ENCODE assay signal across 8 mouse cellular contexts in the genomic region with DNA sequence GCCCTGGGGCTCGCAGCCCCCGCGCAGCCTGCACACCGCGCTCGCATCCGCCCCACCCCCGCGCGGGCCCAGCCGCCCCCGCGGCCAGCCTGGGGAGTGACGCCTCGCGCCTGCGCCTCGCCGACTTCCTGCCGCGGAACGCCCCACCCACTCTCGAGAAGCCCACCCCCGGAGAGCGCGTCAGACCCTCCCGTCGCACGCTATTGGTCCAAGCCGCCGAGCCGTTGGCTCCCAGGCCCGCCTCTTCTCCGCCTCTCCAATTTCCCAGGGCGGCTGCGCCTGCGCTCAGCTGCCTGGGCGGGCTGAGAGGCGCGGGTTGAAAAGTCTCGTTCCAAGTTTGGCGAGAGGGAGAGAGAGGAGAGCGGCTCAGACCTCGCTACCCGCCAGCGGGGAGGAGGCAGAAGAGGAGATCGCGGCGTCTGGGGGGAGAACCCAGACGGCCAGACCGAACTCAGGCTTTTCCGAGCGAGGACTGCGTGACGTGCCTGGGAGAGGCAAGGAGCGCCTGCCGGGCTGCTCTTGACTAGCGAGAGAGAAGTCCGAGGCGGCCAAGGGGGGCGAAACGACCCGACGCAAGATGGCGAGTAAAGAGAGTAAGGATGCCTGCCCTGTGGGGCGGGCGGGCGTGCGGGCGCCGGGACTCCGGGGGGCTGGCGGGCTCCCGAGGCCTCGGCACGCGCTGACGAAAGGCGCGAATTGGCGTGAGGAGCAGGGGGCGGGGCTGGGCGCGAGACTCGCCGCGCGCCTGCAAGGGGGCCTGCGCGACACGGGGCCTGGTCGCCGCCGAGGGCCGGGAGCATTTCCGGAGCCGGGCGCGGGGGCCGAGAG. TPM values are rescaled to one million over a fixed set of nuclear protein-coding genes. Genes with fewer than 3 reads are reported as not detected.
A peak's percentile ranks its signal among the peaks of the same experiment; 100 is the strongest.
DNase-seq lines count a peak whose midpoint lies in the region; ATAC-seq and TF ChIP-seq lines count a peak whose summit lies in the region.

A gene (plus strand): TSS at position 288 of the 828 bp plus-strand sequence.

- DNase-seq in B cell, adult 2 months: peak; percentile 90 to 91
- DNase-seq in brain, adult 2 months (ENCODE audit: low read depth, low spot score): peak; percentile 97
- peak; percentile 95 for DNase-seq in kidney, postnatal 0 days (ENCODE audit: low spot score)
- DNase-seq in liver, embryonic 11.5 days (ENCODE audit: low spot score): peak; percentile 86
- peak; percentile 93 for DNase-seq in naive thymus-derived CD4-positive, alpha-beta T cell, adult 2 months (ENCODE audit: low read depth)

- no peaks in the 10 kb centered on the region for H3K4me1 ChIP-seq in heart, embryonic 11.5 days (ENCODE audit: control insufficient read depth, insufficient read depth, low read length)
- no peaks in the 10 kb centered on the region for H3K4me1 ChIP-seq in kidney, postnatal 0 days (replicated peaks; ENCODE audit: insufficient read depth, low read length)
- H3K4me1 ChIP-seq in liver, embryonic 11.5 days (replicated peaks; ENCODE audit: control insufficient read depth, insufficient read depth, low read length): peaks cover 7% of the 10 kb centered on the region; the same call in 1 of the 2 replicates
- H3K4me1 ChIP-seq in stomach, embryonic 14.5 days (ENCODE audit: control insufficient read depth, insufficient read depth, low read length): no peaks in the 10 kb centered on the region

- peak; percentile 99 for ATAC-seq in erythroblast, adult 5-6 weeks (replicated peaks; ENCODE audit: low FRiP score, poor library complexity, severe bottlenecking)
- ATAC-seq in heart, embryonic 11.5 days (replicated peaks; ENCODE audit: insufficient number of reproducible peaks, low FRiP score, low TSS enrichment): peak; percentile 97
- ATAC-seq in kidney, postnatal 0 days (replicated peaks; ENCODE audit: low FRiP score, low read depth): peak; percentile 97
- ATAC-seq in liver, embryonic 11.5 days (replicated peaks; ENCODE audit: low FRiP score): peak; percentile 93
- peak; percentile 96 for ATAC-seq in stomach, embryonic 14.5 days (ENCODE audit: insufficient number of reproducible peaks, insufficient read depth, low FRiP score, low read depth)

- 15% methylated on average over 58 of the region's 100 CpGs for WGBS in heart, embryonic 11.5 days (ENCODE audit: insufficient replicate concordance)
- WGBS in kidney, postnatal 0 days: 30% methylated on average over 89 of the region's 100 CpGs
- WGBS in liver, embryonic 11.5 days: 15% methylated on average over 64 of the region's 100 CpGs
- 19% methylated on average over 79 of the region's 100 CpGs for WGBS in stomach, embryonic 14.5 days

- H3K27ac ChIP-seq in heart, embryonic 11.5 days (ENCODE audit: low read depth, low read length): peak within 1 kb of the TSS; percentile 98
- H3K27ac ChIP-seq in kidney, postnatal 0 days: peak within 1 kb of the TSS; percentile 99
- peak within 1 kb of the TSS; percentile 95 for H3K27ac ChIP-seq in liver, embryonic 11.5 days (ENCODE audit: low read depth, low read length)
- H3K27ac ChIP-seq in stomach, embryonic 14.5 days (ENCODE audit: low read length): peak within 1 kb of the TSS; percentile 99

- H3K4me2 ChIP-seq in heart, embryonic 11.5 days: peak within 1 kb of the TSS; percentile 62
- H3K4me2 ChIP-seq in kidney, postnatal 0 days (ENCODE audit: low read length): peak within 1 kb of the TSS; percentile 45
- peak within 1 kb of the TSS; percentile 68 for H3K4me2 ChIP-seq in liver, embryonic 11.5 days
- peak within 1 kb of the TSS; percentile 44 for H3K4me2 ChIP-seq in stomach, embryonic 14.5 days (replicated peaks; ENCODE audit: low read depth, low read length)

- H3K4me3 ChIP-seq in heart, embryonic 11.5 days (ENCODE audit: low read depth, low read length): peak within 1 kb of the TSS; percentile 71
- peak within 1 kb of the TSS; percentile 66 for H3K4me3 ChIP-seq in kidney, postnatal 0 days (replicated peaks; ENCODE audit: low read depth, low read length)
- H3K4me3 ChIP-seq in liver, embryonic 11.5 days (ENCODE audit: low read depth, low read length): peak within 1 kb of the TSS; percentile 75
- H3K4me3 ChIP-seq in stomach, embryonic 14.5 days (ENCODE audit: low read depth, low read length): peak within 1 kb of the TSS; percentile 61

- H3K27me3 ChIP-seq in heart, embryonic 11.5 days (ENCODE audit: control insufficient read depth, insufficient read depth, low read length): no peaks in the 10 kb centered on the region
- no peaks in the 10 kb centered on the region for H3K27me3 ChIP-seq in kidney, postnatal 0 days (ENCODE audit: insufficient read depth, low read length)
- no peaks in the 10 kb centered on the region; the same call in 1 of the 2 replicates for H3K27me3 ChIP-seq in liver, embryonic 11.5 days (replicated peaks; ENCODE audit: control insufficient read depth, insufficient read depth, low read length)
- no peaks in the 10 kb centered on the region for H3K27me3 ChIP-seq in stomach, embryonic 14.5 days (ENCODE audit: control insufficient read depth, insufficient read depth, low read length)

- H3K9ac ChIP-seq in heart, embryonic 11.5 days (ENCODE audit: low read depth, low read length): peak within 1 kb of the TSS; percentile 84
- peak within 1 kb of the TSS; percentile 85 for H3K9ac ChIP-seq in kidney, postnatal 0 days (ENCODE audit: low read depth, low read length)
- H3K9ac ChIP-seq in liver, embryonic 11.5 days (ENCODE audit: low read depth, low read length): peak within 1 kb of the TSS; percentile 87
- H3K9ac ChIP-seq in stomach, embryonic 14.5 days (replicated peaks; ENCODE audit: low read depth, low read length): peak within 1 kb of the TSS; percentile 85

- no peaks in the 10 kb centered on the region for H3K36me3 ChIP-seq in heart, embryonic 11.5 days (ENCODE audit: control insufficient read depth, insufficient read depth, low read length)
- no peaks in the 10 kb centered on the region for H3K36me3 ChIP-seq in kidney, postnatal 0 days (ENCODE audit: insufficient read depth, low read length)
- H3K36me3 ChIP-seq in liver, embryonic 11.5 days (ENCODE audit: control insufficient read depth, insufficient read depth, low read length): no peaks in the 10 kb centered on the region; the same call in 1 of the 2 replicates
- H3K36me3 ChIP-seq in stomach, embryonic 14.5 days (ENCODE audit: control insufficient read depth, insufficient read depth, low read length): peaks cover 11% of the 10 kb centered on the region; the same call in 1 of the 2 replicates

- TF ChIP-seq CTCF in kidney, postnatal 0 days (IDR thresholded peaks at IDR 0.05; ENCODE audit: low read depth): no peak

- H3K9me3 ChIP-seq in heart, embryonic 11.5 days (replicated peaks; ENCODE audit: control insufficient read depth, low read length): no peaks in the 10 kb centered on the region
- no peaks in the 10 kb centered on the region for H3K9me3 ChIP-seq in kidney, postnatal 0 days (replicated peaks; ENCODE audit: low read length)
- H3K9me3 ChIP-seq in liver, embryonic 11.5 days (ENCODE audit: control insufficient read depth, low read length): no peaks in the 10 kb centered on the region
- H3K9me3 ChIP-seq in stomach, embryonic 14.5 days (ENCODE audit: control insufficient read depth, low read depth, low read length): no peaks in the 10 kb centered on the region

RNA-seq across cellular contexts. Expression of the gene that starts here (rescaled TPM):
- total RNA-seq in erythroblast, adult 5-6 weeks (2015; ENCODE audit: low replicate concordance): 63.5 and 86.1 TPM in 2 replicates
- total RNA-seq in erythroblast, adult 5-6 weeks (2017; ENCODE audit: low replicate concordance): 42.3 and 53.1 TPM in 2 replicates
- 441 and 477 TPM in 2 replicates for polyA plus RNA-seq in heart, embryonic 11.5 days (2014; fragmentation: Nextera tagmentation; extraction: Ambion mirVana)
- 440 and 467 TPM in 2 replicates for polyA plus RNA-seq in kidney, postnatal 0 days (2015; fragmentation: Nextera tagmentation; extraction: Ambion mirVana)
- polyA plus RNA-seq in liver, embryonic 11.5 days (2014; fragmentation: Nextera tagmentation; extraction: Ambion mirVana): 410 and 453 TPM in 2 replicates
- 548 and 610 TPM in 2 replicates for polyA plus RNA-seq in stomach, embryonic 14.5 days (2014; fragmentation: Nextera tagmentation; extraction: Ambion mirVana)

Comparison
In these comparisons a context has a peak if more than half of its experiments do, and no peak if none do; other contexts are left out.
1. Peak in every context shown above with its lines: DNase-seq, ATAC-seq, H3K4me3 ChIP-seq and H3K27ac ChIP-seq.